17 mouse cellular contexts compared by ENCODE assay signal in genomic region chr2:127304609-127305210, GRCm38 (mm10). TPM values are rescaled to one million over a fixed set of nuclear protein-coding genes. Genes with fewer than 3 reads are reported as not detected.
"Had no signal": no experiment of that assay in that cellular context is flagged by ENCODE, and none has a peak within 500 bp of the region (broad histone marks: within the 10 kb centered on the region; RNA-seq: fewer than 3 reads in every experiment).

No protein-coding gene starts in this region.

- DNase-seq: kidney, postnatal 10 days; lung, embryonic 14.5 days; lung, postnatal 10 days; lung, postnatal 4 days; right cerebral cortex, adult 18-20 months; right cerebral cortex, postnatal 25 days; thymus, postnatal 4 days had no signal

- ATAC-seq: liver, embryonic 12.5 days had no signal

RNA-seq across cellular contexts. Expression of gene Astl, which starts 33.7 kb away (rescaled TPM):
- polyA plus RNA-seq: kidney, embryonic 14.5 days; limb, embryonic 11.5 days; liver, embryonic 12.5 days; liver, embryonic 16.5 days; lung, embryonic 14.5 days; midbrain, embryonic 12.5 days; midbrain, postnatal 0 days; neural tube, embryonic 11.5 days; neural tube, embryonic 15.5 days; small intestine, adult 2 months; stomach, embryonic 16.5 days had no signal
